Mouse (Mus musculus): Measurements from ENCODE around the gene Vmn1r43. TPM values are rescaled to one million over a fixed set of nuclear protein-coding genes. Genes with fewer than 3 reads are reported as not detected.

Vmn1r43 gene
- polyA plus RNA-seq (2021; fragmentation: Nextera tagmentation) = not detected in 2 replicates
- long read RNA-seq, experiment 1 = 0 reads
- long read RNA-seq, experiment 2 = 0 reads

GRCm38 (mm10) chr6:89876313-89876712 lies at the start of gene Vmn1r43, which contains the start of gene Vmn1r42:
Gene Vmn1r43, minus strand, starts transcription at chr6:89876413.
Gene Vmn1r42, minus strand, starts transcription at chr6:89876413.

GRCm38 (mm10) chr6:89883360-89883759 lies 7.1 kb upstream of the Vmn1r43 start, which contains the start of gene Vmn1r44:
Gene Vmn1r44, plus strand, starts transcription at chr6:89883660.

Other genes starting within 250 kb of the Vmn1r43 start
- 3.7 TPM in 2 replicates for gene Txnrd3, start 232.4 kb downstream of the Vmn1r43 start, polyA plus RNA-seq (2021; fragmentation: Nextera tagmentation)
- not detected in 2 replicates for gene Vmn1r40, start 168.9 kb downstream of the Vmn1r43 start, polyA plus RNA-seq (2021; fragmentation: Nextera tagmentation)
- gene Vmn1r41, start 135.6 kb downstream of the Vmn1r43 start, polyA plus RNA-seq (2021; fragmentation: Nextera tagmentation) = not detected in 2 replicates
- gene Vmn1r42, start within 50 bp of the Vmn1r43 start, polyA plus RNA-seq (2021; fragmentation: Nextera tagmentation) = not detected in 2 replicates
- not detected in 2 replicates for gene Vmn1r44, start 7.2 kb upstream of the Vmn1r43 start, polyA plus RNA-seq (2021; fragmentation: Nextera tagmentation)
- not detected in 2 replicates for gene Vmn1r45, start 64.2 kb upstream of the Vmn1r43 start, polyA plus RNA-seq (2021; fragmentation: Nextera tagmentation)
- gene Vmn1r46, start 92.9 kb upstream of the Vmn1r43 start, polyA plus RNA-seq (2021; fragmentation: Nextera tagmentation) = not detected in 2 replicates
- not detected in 2 replicates for gene Vmn1r47, start 139.7 kb upstream of the Vmn1r43 start, polyA plus RNA-seq (2021; fragmentation: Nextera tagmentation)
- gene Vmn1r48, start 160.4 kb upstream of the Vmn1r43 start, polyA plus RNA-seq (2021; fragmentation: Nextera tagmentation) = not detected in 2 replicates
- not detected in 2 replicates for gene Vmn1r49, start 202.1 kb upstream of the Vmn1r43 start, polyA plus RNA-seq (2021; fragmentation: Nextera tagmentation)
- not detected in 2 replicates for gene Vmn1r50, start 225.0 kb upstream of the Vmn1r43 start, polyA plus RNA-seq (2021; fragmentation: Nextera tagmentation)
- not detected in 2 replicates for gene Vmn1r51, start 246.2 kb upstream of the Vmn1r43 start, polyA plus RNA-seq (2021; fragmentation: Nextera tagmentation)